In the genomic region with DNA sequence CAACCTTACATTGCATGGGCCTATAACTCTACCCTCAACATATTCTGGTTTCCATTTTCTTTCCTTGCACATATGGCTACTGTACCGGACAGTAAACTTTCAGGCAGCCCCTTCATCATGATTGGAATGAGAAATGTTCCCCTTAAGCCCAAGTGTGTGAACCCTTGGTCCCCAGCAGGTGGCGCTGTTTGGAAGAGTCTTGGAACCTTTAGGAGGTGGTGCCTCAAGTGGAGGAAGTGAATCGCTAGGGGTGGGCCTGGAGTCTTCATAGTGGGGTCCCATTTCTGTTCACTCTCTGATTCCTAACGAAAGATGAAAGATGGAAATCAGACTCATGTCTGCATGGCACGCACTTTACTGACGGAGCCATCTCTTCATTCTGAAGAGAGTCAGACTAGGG, we compare ENCODE assay signal across 11 mouse cellular contexts.
DNase-seq lines count a peak whose midpoint lies in the region; TF ChIP-seq lines count a peak whose summit lies in the region.
"Had no signal": no experiment of that assay in that cellular context is flagged by ENCODE, and none has a peak within 500 bp of the region (broad histone marks: within the 10 kb centered on the region; RNA-seq: fewer than 3 reads in every experiment).

No protein-coding gene starts in this region.

- no peak for DNase-seq in heart, adult 2 months
- DNase-seq in heart, postnatal 36 days, result no peak
- peak; percentile 28 for DNase-seq in thymus, postnatal 0 days (ENCODE audit: low spot score)
- no peak for DNase-seq in thymus, postnatal 25 days
- peak; percentile 32 for DNase-seq in c-Kit-positive CD71-positive TER-119-positive erythroid progenitor cells, embryonic 14.5 days (ENCODE audit: low spot score)
- DNase-seq in adrenal gland, adult 8-10 months, result no peak
- DNase-seq in cerebellum, adult 11-12 months, result no peak
- DNase-seq: cerebellum, adult 8-10 months; kidney, postnatal 4 days had no signal

- no peak for TF ChIP-seq POLR2A in heart, adult 2 months (IDR thresholded peaks at IDR 0.05; ENCODE audit: insufficient read depth, low read depth, low read length)
- no peak for TF ChIP-seq POLR2A in small intestine, adult 2 months (IDR thresholded peaks at IDR 0.05; ENCODE audit: low read depth, low read length)

- no peaks in the 10 kb centered on the region for H3K36me3 ChIP-seq in heart, adult 2 months (ENCODE audit: control insufficient read depth, insufficient read depth, low read length)
- no peaks in the 10 kb centered on the region for H3K36me3 ChIP-seq in small intestine, adult 2 months (ENCODE audit: control insufficient read depth, insufficient read depth, low read length)
- H3K36me3 ChIP-seq: limb, embryonic 13.5 days had no signal

- TF ChIP-seq EP300 in heart, adult 2 months (IDR thresholded peaks at IDR 0.05; ENCODE audit: insufficient read depth, low read depth, low read length), result no peak

- H3K27me3 ChIP-seq in heart, adult 2 months (ENCODE audit: control insufficient read depth, insufficient read depth, low read length), result no peaks in the 10 kb centered on the region
- no peaks in the 10 kb centered on the region for H3K27me3 ChIP-seq in small intestine, adult 2 months (ENCODE audit: control insufficient read depth, insufficient read depth, low read length)
- H3K27me3 ChIP-seq: limb, embryonic 13.5 days had no signal

- H3K27ac ChIP-seq in heart, adult 2 months, result no peak overlapping the region
- H3K27ac ChIP-seq in small intestine, adult 2 months (ENCODE audit: insufficient read depth, low read depth, low read length), result no peak overlapping the region
- H3K27ac ChIP-seq: limb, embryonic 13.5 days had no signal

- peaks cover 4% of the 10 kb centered on the region; the same call in 1 of the 2 replicates for H3K4me1 ChIP-seq in heart, adult 2 months (ENCODE audit: control insufficient read depth, insufficient read depth, low read length)
- no peaks in the 10 kb centered on the region for H3K4me1 ChIP-seq in small intestine, adult 2 months (ENCODE audit: control insufficient read depth, insufficient read depth, insufficient read length, low read length)
- H3K4me1 ChIP-seq: limb, embryonic 13.5 days had no signal

- H3K4me3 ChIP-seq in heart, adult 2 months, result no peak overlapping the region
- no peak overlapping the region for H3K4me3 ChIP-seq in small intestine, adult 2 months (ENCODE audit: low read depth, low read length)
- H3K4me3 ChIP-seq: limb, embryonic 13.5 days had no signal

- TF ChIP-seq CTCF in heart, adult 2 months (IDR thresholded peaks at IDR 0.05), result peak; percentile 39
- peak; percentile 37; the same call in 1 of the 2 replicates for TF ChIP-seq CTCF in small intestine, adult 2 months (IDR thresholded peaks at IDR 0.05; ENCODE audit: extremely low read depth, insufficient read length, insufficient replicate concordance, low read depth, low read length)

- intact Hi-C loops in heart, adult 2 months (cut with DNase I), result no loop called here
- intact Hi-C loops in heart, postnatal 36 days (cut with DNase I), result no loop called here

- H3K79me2 ChIP-seq in heart, adult 2 months (replicated peaks; ENCODE audit: control insufficient read depth, insufficient read depth, low read length), result no peaks in the 10 kb centered on the region

- no peak overlapping the region for H3K9ac ChIP-seq in heart, adult 2 months (ENCODE audit: low read depth, low read length)
- H3K9ac ChIP-seq: limb, embryonic 13.5 days had no signal

- WGBS in heart, adult 2 months, result 69% methylated on average over 6 of the region's 6 CpGs
- 76% methylated on average over 6 of the region's 6 CpGs for WGBS in small intestine, adult 2 months

Comparison
In these comparisons a context has a peak if more than half of its experiments do, and no peak if none do; other contexts are left out.
1. DNase-seq: peak in thymus, postnatal 0 days (single experiment) and c-Kit-positive CD71-positive TER-119-positive erythroid progenitor cells, embryonic 14.5 days (single experiment); none in heart, adult 2 months (0 of 2), heart, postnatal 36 days (0 of 2), thymus, postnatal 25 days (single experiment), adrenal gland, adult 8-10 months (single experiment) and cerebellum, adult 11-12 months (single experiment).